Mouse (Mus musculus) layer of hippocampus, postnatal 10 days (tissue): ENCODE measurements around the gene Trim47. TPM values are rescaled to one million over a fixed set of nuclear protein-coding genes. Genes with fewer than 3 reads are reported as not detected.

ENCODE experiments used
- DNase-seq, 2 experiments: peaks; one replicate each; pipeline ENCODE4 v3.0.0; 2021; ENCODE audit warnings: low spot score in 2 of 2
- total RNA-seq, 2 experiments: library from RNA; stranded (reverse); gene quantifications; 2 replicates each; pipeline ENCODE4 v1.2.3; 2021

Trim47 gene
- total RNA-seq, 2 experiments from 2014 or later = 6.4 to 7.2 TPM

GRCm38 (mm10) chr11:116091591-116091990 lies 35.4 kb downstream of the Trim47 start:
- DNase-seq = no peak

DNA sequence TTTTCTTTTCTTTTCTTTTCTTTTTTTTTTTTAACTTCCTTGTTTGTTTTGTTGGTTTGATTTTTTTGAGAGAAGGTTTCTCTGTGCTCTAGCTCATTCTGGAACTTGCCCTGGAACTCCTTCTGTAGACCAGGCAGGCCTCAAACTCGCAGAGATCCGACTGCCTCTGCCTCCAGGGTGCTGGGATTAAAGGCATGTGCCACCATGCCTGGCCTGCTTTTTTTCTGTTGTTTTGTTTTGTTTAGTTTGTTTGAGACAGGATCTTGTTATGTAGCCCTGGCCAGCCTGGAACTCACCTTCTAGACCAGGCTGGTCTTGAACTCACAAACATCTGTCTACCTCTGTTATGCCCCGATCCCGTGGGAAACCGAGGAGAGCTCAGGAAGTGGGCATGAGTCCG lies 37.5 kb downstream of the Trim47 start:
- DNase-seq = no peak

- no peak for DNase-seq
These were observed 38.1 kb downstream of the Trim47 start for GRCm38 (mm10) chr11:116088741-116089394.

DNA sequence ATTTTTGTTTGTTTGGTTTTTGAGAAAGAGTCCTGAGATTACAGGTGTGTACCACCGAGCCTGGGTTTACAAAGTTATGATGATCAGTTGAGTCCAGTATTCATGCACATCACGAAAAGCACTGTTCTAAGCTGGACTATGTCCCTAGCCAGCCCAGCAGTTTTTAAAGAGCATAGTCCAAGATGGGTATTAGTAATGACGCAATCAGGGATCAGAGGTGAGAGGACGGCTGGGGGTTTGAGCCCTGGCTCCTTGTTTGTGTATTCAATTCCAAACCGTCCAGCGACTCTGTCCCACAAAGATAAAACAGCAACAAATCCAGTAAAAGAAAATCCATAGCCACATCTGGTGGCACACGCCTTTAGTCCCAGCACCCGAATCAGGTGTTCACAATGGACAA lies 38.8 kb downstream of the Trim47 start:
- no peak for DNase-seq

DNA sequence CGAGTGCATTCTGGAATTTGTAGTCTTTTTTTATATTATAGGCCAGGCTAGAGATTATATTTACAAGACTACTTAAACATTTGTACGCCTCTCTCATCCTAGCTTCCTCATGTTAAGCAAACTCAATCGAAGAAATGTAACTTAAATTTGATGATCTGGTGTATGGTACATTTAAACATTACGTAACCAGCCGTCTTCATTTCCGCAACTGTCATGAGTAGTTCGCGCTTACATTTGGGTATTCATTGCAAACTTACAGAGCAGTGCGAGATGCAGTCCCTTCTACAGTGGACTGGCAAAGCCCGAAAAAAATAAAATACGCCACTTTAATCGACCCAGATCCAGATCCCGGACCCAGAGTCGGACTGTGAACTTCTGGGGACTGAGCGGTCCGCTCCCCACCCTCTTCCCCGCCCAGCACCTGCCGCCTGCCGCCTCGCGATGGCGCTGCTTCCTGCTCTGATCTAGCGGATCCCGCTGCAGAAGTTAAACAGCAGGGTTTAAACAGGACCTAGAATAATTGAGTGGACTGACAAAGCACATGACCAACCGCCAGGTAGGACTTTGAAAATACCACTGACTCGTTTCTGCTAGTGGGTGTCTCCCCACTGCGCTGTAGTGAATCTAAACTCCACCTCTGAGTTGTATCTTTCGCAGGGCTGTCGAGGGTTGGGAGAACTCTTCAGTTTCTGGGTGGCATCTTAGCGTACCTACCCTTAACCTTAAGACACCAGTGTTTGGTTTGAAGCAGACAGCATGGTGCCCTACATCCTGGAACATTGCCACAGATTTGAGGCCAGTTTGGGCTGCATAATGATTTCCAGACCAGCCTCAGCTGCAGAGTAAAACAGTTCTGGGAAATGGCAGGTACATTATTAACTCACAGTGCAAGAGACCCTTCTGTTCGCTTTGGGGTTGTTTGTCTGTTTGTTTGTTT lies 39.5 kb downstream of the Trim47 start:
- peak; percentile 90 to 92 for DNase-seq

DNA sequence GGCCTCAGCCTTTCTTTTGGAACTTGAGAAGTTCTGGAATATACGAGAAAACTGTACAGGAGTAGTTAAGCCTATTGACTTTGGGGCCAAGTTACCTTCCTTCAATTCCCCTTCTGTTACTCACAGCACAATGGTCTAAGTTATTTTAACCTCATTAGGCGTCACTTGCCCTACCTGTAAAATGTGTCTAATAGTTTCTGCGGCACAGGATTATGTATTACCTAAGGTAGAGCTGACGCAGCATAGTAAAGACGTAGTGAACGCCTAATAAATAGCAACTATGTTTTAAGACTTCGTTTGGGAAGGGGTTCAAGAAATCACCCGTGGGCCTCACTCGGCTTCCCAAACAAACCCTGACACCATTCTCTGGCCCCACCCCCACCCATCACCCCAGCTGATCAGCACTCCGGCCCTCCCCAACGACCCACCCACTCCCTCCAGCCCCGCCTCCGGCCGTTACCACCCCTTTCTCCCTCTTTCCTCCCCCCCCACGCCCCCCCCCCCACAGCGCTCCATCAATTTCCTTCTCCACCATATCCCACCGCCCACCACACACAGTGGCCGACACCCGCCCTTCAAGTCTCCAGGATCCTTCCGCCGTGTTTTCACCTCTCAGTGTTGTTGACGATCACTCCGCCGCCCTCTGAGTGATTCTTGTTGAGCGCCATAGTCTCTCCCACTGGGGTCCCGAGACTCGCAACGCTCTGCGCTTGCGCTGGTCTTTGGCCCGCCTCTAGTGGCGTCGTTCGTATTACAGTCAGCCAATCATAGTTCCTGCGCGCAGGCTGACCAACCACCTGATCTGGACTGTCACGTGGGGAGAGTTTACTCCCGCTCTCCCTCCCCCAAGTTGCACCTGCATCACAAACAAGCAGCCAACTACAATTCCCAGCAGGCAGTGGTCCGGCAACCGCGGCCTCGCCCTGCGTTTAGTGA lies 40.5 kb downstream of the Trim47 start, which contains the start of gene Wbp2:
Gene Wbp2, minus strand, starts transcription at position 738 of the 936 bp plus-strand sequence.
- peak; percentile 96 to 97 for DNase-seq

GRCm38 (mm10) chr11:116084166-116084565 lies 42.8 kb downstream of the Trim47 start:
- DNase-seq = no peak

GRCm38 (mm10) chr11:116083096-116083672 lies 43.8 kb downstream of the Trim47 start:
- no peak for DNase-seq

DNA sequence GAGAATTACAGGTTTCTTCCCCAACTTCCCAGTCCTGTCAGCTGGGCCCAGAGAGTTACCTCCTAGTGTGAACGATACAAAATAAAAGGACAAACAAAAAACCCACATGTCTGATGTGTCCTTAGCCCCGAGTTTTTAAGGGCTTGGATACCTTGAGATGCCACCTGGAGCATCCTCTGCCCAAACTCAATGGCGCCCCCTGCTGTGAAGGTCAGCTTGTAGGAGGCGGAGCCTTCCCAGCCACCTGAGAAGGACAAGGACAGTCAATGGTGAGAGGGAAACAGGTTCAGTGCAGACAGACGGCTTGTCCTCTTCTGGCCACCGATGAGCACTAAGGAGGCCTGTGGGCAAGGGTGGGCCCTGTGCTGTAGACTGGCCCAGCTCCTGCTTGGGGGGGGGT lies 45.9 kb downstream of the Trim47 start:
- peak in 1 of 2 experiments; percentile 49 for DNase-seq

- peak in 1 of 2 experiments; percentile 61 for DNase-seq
These were observed 47.5 kb downstream of the Trim47 start for GRCm38 (mm10) chr11:116079511-116079910.

DNA sequence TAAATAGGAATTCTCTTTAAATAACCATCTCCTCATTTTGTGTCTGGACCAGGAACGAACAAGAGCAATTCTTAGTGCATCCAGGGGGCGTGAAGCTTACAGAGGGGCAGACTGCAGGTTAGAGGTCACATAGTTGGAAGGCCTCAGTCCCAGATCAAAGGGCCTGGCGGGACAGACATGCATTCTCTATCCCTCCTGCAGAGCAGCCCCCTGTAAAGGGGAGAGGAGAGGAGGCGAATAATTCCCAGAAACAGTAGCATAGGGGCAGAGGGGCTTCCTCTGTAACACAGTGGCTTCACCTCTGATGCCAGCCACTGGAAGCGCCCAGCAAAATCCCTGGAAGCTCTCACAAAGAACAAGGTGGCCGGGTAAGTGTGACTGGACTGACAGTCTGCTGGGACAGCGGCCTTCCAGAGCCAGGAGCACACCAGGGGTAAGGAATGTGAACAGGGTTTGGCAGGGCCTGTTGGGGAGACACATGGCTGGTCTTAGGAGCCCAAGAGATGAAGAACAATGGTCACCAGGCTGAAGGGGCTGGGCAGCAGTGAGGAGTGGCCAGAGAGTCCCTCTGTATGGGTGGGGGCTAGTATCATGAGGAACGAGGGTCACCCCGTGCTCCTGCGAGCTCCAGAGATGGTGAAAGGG lies 48.2 kb downstream of the Trim47 start:
- DNase-seq = peak in 1 of 2 experiments; percentile 24

DNA sequence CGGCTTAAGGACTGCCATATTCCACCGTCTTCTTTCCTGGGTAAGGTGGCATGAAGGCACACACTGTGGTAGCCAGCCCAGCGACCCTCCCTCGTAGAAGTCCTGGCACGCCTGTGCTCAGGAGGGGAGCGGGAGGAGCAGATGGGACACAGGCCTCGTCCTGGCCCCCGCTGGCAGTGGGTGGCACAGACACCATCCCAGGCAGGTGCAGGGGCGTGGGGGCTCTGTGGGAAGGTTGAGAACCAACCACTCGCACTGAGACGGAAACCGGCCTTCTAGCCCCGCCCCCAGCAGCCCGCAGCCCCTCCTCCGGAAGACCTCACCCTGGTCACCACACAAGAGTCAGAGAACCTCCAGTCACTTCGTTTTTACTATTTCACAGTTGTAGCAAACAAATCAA lies 48.8 kb downstream of the Trim47 start:
- DNase-seq = no peak

GRCm38 (mm10) chr11:116077446-116078204 lies 49.4 kb downstream of the Trim47 start, which contains the start of gene Unc13d:
TSS of gene Unc13d (minus strand) at chr11:116077961.
- DNase-seq = no peak

DNA sequence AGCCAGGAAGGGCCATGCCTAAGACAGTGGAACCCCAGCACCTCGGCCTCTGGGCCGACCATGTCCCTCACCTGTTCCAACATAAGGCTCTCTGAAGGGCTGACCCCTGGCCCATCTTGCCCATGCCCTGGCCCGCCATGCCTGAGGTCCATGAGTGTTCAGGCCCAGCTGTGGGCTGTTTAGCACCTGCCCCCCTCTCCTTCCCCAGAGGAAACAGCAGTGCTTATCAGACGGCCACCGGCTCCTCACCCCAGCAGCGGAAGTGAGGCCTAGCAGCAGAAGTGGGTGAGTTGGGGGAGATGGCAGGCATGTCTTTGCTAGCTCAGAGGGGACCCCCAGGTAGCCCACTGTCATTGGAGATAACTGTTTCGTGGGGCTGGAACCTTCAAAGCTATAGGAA lies 50.2 kb downstream of the Trim47 start:
- no peak for DNase-seq

DNA sequence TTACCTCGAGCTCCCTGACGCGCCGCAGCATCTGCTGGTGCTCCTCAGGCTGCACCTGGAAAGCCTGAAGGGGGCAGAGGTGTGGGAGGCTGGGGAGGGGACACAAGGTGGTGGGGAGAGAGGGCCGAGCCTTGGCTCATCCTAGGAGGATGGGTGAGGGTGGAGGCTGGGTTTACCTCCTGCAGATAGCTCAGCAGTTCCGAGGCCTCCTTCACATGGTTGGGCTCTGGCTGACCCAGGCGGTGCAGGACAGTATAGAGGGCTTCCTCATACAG lies 50.8 kb downstream of the Trim47 start:
- no peak for DNase-seq

DNA sequence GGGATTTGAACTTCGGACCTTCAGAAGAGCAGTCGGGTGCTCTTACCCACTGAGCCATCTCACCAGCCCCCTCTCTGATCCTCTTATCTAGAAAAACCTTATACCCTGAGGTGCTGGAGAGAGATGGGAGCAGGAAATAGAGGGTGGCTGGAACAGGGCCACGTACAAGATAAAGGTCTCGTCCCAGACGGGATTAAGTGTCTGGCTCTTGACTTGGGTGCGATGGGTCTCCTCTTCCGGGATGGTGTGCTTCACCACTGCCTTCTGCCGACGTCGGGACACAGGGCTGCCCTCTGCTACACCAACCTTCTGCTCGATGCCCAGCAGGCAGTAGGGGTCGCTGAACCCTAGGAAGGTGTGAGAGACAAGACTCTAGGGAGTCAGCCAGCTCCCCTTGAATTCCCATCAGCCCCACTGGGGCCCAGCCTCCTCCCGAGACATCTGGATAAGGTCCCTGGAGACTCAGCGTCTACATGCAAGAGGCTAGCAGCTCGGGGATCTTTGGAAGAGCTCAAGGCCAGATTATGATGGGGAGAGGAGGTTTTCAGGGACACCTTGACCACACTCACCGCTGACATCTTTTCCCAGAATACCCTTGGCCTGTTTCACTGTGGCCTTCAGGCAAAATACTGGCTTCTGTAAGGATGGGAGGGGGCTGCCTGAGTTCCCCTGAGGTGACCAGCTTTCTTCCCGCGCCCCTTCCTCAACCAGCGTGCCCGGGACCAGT lies 51.3 kb downstream of the Trim47 start:
- DNase-seq = no peak

DNA sequence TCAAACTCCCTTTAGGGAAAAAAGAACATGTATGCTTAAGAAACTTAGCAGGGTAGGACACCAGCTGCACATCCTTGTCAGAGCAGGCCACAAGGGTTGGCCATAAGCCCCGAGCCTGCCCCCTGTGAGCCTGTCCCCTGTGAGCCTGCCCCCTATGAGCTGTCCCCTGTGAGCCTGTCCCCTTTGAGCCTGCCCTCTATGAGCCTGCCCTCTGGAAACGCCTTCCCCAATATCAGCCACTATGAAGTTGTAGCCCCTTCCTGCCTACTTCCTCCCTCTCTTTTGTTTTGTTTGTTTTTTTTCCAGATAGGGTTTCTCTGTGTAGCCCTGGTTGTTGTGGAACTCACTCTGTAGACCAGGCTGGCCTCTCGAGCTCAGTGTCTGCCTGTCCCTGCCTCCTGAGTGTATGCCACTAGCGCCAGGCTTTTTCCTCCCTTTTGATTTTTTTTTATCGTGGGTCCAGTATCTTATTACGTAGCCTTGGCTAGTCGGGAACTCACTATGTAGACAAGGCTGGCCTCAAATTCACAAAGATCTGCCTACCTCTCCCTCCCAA lies 52.5 kb downstream of the Trim47 start:
- no peak for DNase-seq

DNA sequence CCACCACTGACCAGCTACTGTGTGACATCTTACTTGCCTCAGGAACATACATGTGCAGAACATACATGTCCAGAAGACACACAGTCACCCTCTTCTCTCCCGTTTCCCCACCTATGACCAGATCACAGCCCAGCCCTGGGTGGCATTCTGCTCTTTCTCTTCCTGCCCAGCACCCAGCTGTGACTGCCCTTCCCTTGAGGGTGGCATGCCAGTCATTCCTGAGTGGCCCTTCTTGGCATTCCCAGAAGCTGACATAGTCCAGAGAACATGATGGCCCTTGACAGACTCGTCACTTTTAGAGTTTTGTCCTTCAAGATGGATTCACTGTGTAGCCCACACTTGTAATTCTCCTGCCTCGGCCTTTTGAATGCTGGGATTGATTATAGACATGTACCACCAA lies 54.4 kb downstream of the Trim47 start:
- DNase-seq = no peak

GRCm38 (mm10) chr11:116071510-116071909 lies 55.5 kb downstream of the Trim47 start:
- no peak for DNase-seq
